Mouse (Mus musculus) heart, embryonic 16.5 days (tissue): ENCODE results near the gene Robo3. TPM values are rescaled to one million over a fixed set of nuclear protein-coding genes. Genes with fewer than 3 reads are reported as not detected.

Source experiments
- ATAC-seq: fragments of 200-750 bp; cut with Nextera tagmentation; replicated peaks from 2 replicates; pipeline ENCODE4 v1.8.0; 2017; ENCODE audit warnings: moderate number of reproducible peaks; ENCODE audit not compliant: insufficient read depth, low FRiP score; ENCODE audit errors: extremely low read depth
- H3K27ac ChIP-seq: fragments of 300-500 bp; sonication (generic); 2 replicates; pipeline ENCODE4 v1.5.1; 2014; ENCODE audit warnings: mild to moderate bottlenecking, low read length, control low read depth, moderate library complexity
- H3K27me3 ChIP-seq: fragments of 300-500 bp; sonication (generic); 2 replicates; pipeline ENCODE4 v1.6.1; 2014; ENCODE audit warnings: low read length, mixed read lengths; ENCODE audit not compliant: control insufficient read depth, insufficient read depth
- H3K36me3 ChIP-seq: fragments of 300-500 bp; sonication (generic); 2 replicates; pipeline ENCODE4 v1.6.1; 2014; ENCODE audit not compliant: control insufficient read depth, insufficient read depth
- H3K4me1 ChIP-seq: fragments of 300-500 bp; sonication (generic); 2 replicates; pipeline ENCODE4 v1.6.1; 2014; ENCODE audit warnings: low read length, mixed read lengths; ENCODE audit not compliant: control insufficient read depth, insufficient read depth
- H3K4me2 ChIP-seq: fragments of 300-500 bp; sonication (generic); 2 replicates; pipeline ENCODE4 v1.6.1; 2014; ENCODE audit warnings: low read depth, mild to moderate bottlenecking, control low read depth, low read length
- H3K4me3 ChIP-seq: fragments of 300-500 bp; sonication (generic); 2 replicates; pipeline ENCODE4 v1.5.1; 2014; ENCODE audit warnings: mild to moderate bottlenecking, control low read depth, low read length
- H3K9ac ChIP-seq: fragments of 300-500 bp; sonication (generic); 2 replicates; pipeline ENCODE4 v1.6.1; 2014; ENCODE audit warnings: low read length, control low read depth
- H3K9me3 ChIP-seq: fragments of 300-500 bp; sonication (generic); replicated peaks from 2 replicates; pipeline ENCODE4 v1.6.1; 2016; ENCODE audit warnings: low read length; ENCODE audit not compliant: control insufficient read depth
- WGBS: fragments of 180-500 bp; shearing (Covaris S2); extraction: QIAGEN DNeasy Blood & Tissue Kit; methylation state at CpG from one replicate; pipeline ENCODE4 v1.1.7; 2014; 5-methylcytosine and 5-hydroxymethylcytosine counted together
- polyA plus RNA-seq: library from polyadenylated mRNA; unstranded; fragments of >200 nt; fragmentation: Nextera tagmentation; extraction: Ambion mirVana; gene quantifications from 2 replicates; pipeline ENCODE4 v1.2.1, GENCODE M21; 2015

Gene Robo3
- polyA plus RNA-seq, 1 experiment from 2014 or later, result not detected

GRCm38 (mm10) chr9:37365706-37366105, 67.3 kb downstream of the Robo3 start:
- Histone ChIP-seq H3K4me1 (no peaks in the 10 kb centered on the region), H3K4me3 (no peak overlapping the region), H3K27ac (no peak overlapping the region; the same call in 1 of the 2 replicates), H3K9ac (no peak overlapping the region), H3K36me3 (no peaks in the 10 kb centered on the region), H3K27me3 (no peaks in the 10 kb centered on the region), H3K4me2 (no peak overlapping the region), H3K9me3 (no peaks in the 10 kb centered on the region)
- 52% methylated on average over 5 of the region's 5 CpGs for WGBS
- ATAC-seq, result no peak

Other genes starting within 250 kb of the Robo3 start
- 10.0 and 10.5 TPM in 2 replicates for gene Tmem218, start 225.0 kb downstream of the Robo3 start, polyA plus RNA-seq
- 1.6 and 2.5 TPM in 2 replicates for gene Slc37a2, start 177.5 kb downstream of the Robo3 start, polyA plus RNA-seq
- gene Ccdc15, start 84.8 kb downstream of the Robo3 start, polyA plus RNA-seq, result 3.8 and 4.6 TPM in 2 replicates
- 0.08 and 0.10 TPM in 2 replicates for gene Hepacam, start 65.9 kb downstream of the Robo3 start, polyA plus RNA-seq
- 9.2 and 11.2 TPM in 2 replicates for gene Robo4, start 31.3 kb downstream of the Robo3 start, polyA plus RNA-seq
- gene Msantd2, start 56.1 kb upstream of the Robo3 start, polyA plus RNA-seq, result 11.1 and 11.4 TPM in 2 replicates
- gene Esam, start 94.8 kb upstream of the Robo3 start, polyA plus RNA-seq, result 92.1 and 101 TPM in 2 replicates
- gene Vsig2, start 106.0 kb upstream of the Robo3 start, polyA plus RNA-seq, result 2.1 and 5.3 TPM in 2 replicates
- gene Nrgn, start 119.7 kb upstream of the Robo3 start, polyA plus RNA-seq, result 3.4 and 4.3 TPM in 2 replicates
- 9.2 and 10.9 TPM in 2 replicates for gene Siae, start 122.5 kb upstream of the Robo3 start, polyA plus RNA-seq
- 7.6 and 7.9 TPM in 2 replicates for gene Spa17, start 180.5 kb upstream of the Robo3 start, polyA plus RNA-seq
- gene Tbrg1, start 224.1 kb upstream of the Robo3 start, polyA plus RNA-seq, result 95.3 and 105 TPM in 2 replicates
- gene Panx3, start 236.0 kb upstream of the Robo3 start, polyA plus RNA-seq, result 0.05 TPM in 1 of 2 replicates, not detected in the other